Mouse (Mus musculus) lung, postnatal 25 days (tissue): Measurements from ENCODE around the gene Fam117a.
A peak's percentile ranks its signal among the peaks of the same experiment; 100 is the strongest.

Source experiments
- DNase-seq: peaks from one replicate; pipeline ENCODE4 v3.0.0; 2022; ENCODE audit warnings: low spot score

The Fam117a gene

GRCm38 (mm10) chr11:95336568-95337128, at the start of gene Fam117a:
Gene Fam117a (plus strand): TSS chr11:95337018.
- DNase-seq: peak; percentile 92

DNA sequence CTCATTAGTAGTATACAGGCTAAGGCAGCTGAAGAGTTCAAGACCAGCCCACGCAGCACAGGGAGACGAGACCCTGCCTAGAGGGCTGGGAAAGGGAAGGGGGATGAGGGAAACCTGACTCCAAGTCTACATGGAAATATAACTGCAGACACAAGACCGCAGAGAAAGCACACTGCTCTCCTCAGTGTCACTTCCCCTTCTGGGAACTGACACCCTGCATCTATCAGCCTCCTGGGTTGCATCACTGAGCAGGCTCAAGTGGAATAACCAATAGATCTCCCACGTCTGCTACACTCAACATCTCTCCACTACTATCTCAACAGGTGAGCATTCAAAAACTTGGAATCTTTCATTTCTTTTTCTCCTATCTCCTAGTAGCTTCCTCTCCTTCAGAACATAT, 44.8 kb upstream of the Fam117a start:
- peak; percentile 19 for DNase-seq

GRCm38 (mm10) chr11:95293017-95293624, 43.7 kb upstream of the Fam117a start:
- DNase-seq: peak; percentile 33

DNA sequence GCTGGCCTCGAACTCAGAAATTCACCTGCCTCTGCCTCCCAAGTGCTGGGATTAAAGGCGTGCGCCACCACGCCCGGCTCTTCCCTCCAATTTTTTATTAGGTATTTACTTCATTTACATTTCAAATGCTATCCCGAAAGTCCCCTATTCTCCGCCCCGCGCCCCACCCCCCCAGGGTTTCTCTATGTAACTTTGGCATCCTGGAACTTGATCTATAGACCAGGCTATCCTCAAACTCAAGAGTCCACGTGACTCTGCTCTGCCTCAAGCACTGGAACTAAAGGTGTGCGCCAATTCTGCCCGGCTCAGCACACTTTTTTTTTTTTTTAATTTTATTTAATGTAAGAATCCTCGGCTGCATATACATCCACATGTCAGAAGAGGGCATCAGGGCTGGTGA, 41.1 kb upstream of the Fam117a start:
- DNase-seq: no peak

DNA sequence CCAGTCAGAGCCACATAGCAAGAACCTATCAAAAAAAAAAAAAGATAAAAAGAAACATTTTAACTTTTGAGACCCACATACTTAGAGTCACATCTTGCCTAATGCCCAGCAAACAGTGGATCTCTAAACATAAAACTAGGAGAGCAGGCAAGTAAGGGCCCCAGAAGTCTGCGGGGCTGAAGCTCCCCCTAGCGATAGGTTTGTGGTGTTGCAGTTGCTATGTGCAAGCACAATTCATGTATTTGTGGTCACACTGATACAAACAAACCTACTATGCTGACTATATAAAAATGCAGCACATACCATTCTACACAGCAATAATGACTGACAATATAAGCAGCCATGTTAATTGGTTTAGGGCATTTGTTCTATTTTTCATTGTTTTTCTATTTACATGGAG, 38.7 kb upstream of the Fam117a start:
- DNase-seq: peak; percentile 30

DNA sequence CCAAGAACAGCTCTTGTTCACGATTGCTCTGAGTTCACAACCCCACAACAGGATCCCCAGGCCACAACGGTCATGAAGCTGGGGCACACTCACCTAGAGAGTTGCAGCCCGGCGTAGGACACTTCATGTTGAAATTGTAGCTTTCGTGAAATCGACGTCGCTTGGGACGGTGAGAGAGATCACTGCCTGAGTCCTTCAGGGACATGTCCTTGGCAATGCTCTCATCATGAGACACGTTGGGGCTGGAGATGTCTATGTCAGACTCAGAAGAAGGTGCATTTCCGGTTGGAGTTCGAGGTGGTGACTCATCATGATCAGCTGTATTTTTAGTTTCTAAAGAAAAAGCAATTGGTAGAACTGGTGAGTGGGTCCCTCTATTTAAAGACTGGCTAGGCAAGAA, 36.9 kb upstream of the Fam117a start:
- no peak for DNase-seq

DNA sequence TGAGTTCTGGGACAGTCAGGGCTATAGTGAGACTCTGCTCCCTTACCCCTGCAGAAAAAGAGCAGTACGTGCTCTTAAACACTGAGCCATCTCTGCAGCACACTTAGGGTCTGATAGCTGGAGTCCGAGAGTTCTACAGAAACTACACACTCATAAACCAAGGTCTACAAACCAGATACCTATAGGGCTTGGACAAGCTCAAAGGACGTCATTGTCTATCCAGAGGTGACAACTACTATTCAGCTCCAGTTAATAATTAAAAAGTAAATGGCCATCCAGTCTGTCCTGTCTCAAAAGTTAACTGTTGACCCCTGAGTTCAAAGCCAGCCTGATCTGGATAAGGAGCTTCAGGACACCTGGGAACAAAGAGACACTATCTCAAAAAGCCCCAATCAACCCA, 35.0 kb upstream of the Fam117a start:
- DNase-seq: no peak

GRCm38 (mm10) chr11:95305600-95305999, 31.2 kb upstream of the Fam117a start:
- DNase-seq: no peak

DNA sequence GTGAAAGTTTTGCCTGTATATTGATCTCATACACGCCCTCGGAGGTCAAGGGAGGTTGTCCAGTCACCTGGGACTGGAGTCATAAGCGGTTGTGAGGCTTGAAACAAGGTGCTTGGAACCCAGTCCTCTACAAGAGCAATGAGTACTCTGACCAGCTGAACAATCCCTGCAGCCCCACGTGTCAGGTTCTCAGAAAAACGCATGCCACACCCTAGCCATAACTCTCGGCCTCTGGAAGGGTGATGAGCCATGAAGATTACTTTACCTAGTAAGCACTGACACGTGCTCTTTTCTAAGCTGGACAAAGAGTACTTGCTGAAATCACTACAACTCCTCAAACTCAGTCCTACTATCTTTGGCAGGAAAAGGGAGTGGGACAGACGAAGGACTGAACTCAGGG, 29.3 kb upstream of the Fam117a start:
- no peak for DNase-seq

DNA sequence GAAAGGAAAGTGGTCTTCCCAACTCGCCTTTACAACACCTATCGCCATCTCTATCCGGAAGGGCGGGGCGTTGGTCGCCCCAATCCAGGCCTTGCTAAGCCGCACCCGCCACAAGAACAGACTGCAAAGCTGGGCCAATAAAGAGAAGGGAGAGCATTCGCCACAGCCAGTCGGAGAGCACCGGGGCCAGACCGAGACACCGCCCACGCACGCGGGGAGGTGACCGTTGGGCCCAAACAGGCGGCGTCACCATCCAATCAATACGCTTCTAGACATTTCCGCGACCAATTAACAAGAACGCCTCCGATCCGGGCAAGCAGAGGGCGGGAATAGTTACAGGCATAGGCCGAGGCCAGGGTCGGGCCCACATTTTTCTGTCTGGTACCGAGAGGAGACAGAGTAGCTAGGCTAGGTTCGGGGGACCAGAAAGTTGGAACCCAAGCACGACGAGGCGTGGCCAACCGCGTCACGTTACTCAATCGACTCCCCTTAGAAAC, 27.3 kb upstream of the Fam117a start:
- DNase-seq: peak; percentile 98

- peak; percentile 100 for DNase-seq
Observed at GRCm38 (mm10) chr11:95310007-95310647, 26.7 kb upstream of the Fam117a start, which contains the start of gene Kat7. Gene Kat7 (minus strand): TSS chr11:95310246.

DNA sequence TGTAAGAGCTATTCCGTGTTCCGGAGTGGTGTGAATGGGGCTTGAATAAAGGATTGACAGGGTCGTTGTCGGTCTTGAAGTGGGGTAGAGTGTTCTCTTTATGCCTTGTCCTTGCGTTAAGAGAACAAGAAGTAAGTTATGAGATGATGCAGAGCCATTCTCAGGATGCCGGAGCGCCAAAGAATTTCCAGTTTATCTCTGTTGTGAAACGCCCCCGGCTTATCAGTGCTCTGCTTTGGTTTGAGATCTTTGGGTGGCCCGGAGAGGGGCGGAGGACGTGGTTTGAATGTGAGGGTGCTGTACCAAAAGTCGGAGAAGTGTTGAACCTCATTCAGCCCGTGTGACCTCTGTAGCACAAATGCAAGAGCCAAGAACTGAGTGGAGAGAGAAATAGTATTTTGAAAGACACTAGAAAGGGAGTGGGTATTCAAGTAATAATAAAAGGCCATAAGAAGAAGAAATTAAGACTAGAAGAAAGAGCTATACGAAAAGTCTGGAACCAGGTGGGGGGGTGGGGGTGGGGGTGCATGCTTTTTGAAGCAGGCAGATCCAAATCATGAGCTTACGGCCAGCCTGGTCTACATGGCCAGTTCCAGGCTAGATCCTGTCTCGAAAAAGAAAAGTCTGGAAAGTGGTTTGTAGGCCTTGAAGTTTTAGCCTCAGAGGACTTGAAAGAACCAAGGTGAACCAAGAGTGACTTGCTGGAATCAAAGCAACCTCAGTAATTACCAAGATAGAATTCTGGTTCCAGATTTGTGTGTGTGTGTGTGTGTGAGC, 26.0 kb upstream of the Fam117a start:
- DNase-seq: peak; percentile 35

GRCm38 (mm10) chr11:95311425-95311807, 25.4 kb upstream of the Fam117a start:
- no peak for DNase-seq

- DNase-seq: no peak
Observed at GRCm38 (mm10) chr11:95315215-95315955, 21.4 kb upstream of the Fam117a start.

DNA sequence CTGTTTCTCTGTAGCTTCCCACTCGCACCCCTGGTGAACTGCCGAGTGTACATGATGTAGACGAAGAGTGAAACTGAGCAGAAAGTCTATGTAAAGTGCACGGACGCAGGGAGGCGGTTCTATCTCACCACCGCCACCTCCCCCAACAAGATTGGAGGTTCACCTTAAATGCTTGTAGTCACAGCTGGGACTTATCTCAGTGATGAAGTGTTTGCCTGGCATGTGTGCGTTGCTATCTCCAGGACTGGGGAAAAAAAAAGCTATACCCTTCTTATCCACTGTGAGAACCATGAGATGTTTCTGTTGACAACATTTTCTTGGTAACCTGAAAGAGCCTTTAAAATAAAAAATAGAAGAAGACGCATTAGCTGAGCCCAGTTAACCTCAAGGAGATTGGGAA, 18.7 kb upstream of the Fam117a start:
- DNase-seq: no peak

DNA sequence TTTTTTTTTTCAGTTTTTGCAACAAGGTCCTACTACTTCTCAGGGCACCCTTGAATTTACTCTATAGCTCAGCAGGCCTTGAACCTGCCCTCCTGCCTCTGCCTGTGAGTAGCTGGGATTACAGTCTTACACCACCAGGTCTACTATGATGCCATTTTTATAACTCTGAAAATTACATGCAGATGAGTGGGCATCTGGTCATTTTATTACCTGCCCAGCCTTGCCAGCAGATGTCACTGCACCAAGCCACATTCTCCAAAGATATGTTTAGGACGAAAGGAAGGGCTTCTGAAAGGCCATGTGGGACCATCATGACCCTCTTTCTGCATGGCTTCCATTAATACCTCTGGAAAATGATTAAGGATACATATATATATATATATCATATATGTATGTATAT, 17.3 kb upstream of the Fam117a start:
- peak; percentile 7 for DNase-seq

GRCm38 (mm10) chr11:95320010-95320409, 16.8 kb upstream of the Fam117a start:
- no peak for DNase-seq

GRCm38 (mm10) chr11:95324181-95324580, 12.6 kb upstream of the Fam117a start:
- no peak for DNase-seq

DNA sequence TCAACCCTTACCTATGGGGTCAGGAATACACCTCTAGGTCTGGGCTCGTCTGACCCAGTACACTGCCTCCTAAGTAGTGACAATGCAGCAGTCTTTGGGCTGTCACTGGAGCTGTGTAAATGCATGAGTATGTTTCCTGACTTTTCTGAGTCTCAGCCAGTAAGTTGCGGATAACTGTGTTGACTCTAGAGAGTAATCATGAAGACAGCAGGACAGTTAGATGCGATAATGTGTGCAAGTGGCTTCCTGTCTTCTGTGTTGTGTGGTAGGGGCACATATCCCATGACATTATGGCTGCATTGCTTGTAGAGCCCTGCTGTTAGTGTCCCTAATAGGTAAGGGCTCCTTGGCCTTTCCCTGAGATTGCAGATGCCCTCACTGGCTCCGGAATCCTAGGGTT, 11.0 kb upstream of the Fam117a start:
- no peak for DNase-seq

- no peak for DNase-seq
Observed at GRCm38 (mm10) chr11:95326243-95326642, 10.6 kb upstream of the Fam117a start.

GRCm38 (mm10) chr11:95328629-95329028, 8.2 kb upstream of the Fam117a start:
- no peak for DNase-seq

DNA sequence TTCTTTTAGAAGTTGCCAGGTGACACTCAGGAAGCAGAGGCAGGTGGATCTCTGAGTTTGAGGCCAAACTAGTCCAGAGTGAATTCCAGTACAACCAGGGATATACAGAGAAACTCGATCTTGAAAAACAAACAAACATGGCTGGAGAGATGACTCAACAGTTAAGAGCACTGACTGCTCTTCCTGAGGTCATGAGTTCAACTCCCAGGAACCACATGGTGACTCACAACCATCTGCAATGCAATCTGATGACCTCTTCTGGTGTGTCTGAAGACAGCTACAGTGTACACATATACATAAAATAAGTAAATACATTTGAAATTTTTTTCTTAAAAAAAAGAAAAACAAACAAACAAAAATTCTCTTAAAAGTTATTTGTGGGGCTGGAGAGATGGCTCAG, 6.2 kb upstream of the Fam117a start:
- DNase-seq: no peak
